Mouse (Mus musculus) embryo, embryonic 10 days (tissue): ENCODE measurements around the gene Atoh8.

Experiments used
- DNase-seq: peaks from one replicate; pipeline ENCODE4 v3.0.0-alpha.2; 2015; ENCODE audit warnings: low spot score

The Atoh8 gene

DNA sequence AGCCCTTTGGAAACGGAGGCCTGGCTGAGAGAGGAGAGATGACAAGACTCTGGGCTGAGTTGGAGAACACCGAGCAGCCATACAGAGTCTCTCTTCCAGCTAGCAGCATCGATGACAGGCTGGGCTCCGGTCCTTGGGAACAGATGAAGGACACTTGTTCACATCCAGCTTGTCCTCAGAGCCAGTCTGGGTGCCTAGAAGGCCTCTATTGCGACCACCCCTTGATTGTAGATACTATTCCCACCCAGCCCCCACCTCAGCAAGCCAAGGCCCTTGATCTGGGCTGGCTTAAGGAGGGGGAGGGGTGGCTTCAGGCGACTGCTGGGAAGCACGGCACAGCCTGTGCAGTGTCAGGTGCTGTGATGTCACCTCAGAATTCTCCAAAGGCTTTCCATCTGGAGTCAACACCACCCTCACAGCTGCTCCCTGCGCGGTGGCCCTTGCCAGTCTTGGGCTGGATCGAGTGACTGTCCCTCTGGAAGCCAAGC, 19.3 kb upstream of the Atoh8 start:
- no peak for DNase-seq

DNA sequence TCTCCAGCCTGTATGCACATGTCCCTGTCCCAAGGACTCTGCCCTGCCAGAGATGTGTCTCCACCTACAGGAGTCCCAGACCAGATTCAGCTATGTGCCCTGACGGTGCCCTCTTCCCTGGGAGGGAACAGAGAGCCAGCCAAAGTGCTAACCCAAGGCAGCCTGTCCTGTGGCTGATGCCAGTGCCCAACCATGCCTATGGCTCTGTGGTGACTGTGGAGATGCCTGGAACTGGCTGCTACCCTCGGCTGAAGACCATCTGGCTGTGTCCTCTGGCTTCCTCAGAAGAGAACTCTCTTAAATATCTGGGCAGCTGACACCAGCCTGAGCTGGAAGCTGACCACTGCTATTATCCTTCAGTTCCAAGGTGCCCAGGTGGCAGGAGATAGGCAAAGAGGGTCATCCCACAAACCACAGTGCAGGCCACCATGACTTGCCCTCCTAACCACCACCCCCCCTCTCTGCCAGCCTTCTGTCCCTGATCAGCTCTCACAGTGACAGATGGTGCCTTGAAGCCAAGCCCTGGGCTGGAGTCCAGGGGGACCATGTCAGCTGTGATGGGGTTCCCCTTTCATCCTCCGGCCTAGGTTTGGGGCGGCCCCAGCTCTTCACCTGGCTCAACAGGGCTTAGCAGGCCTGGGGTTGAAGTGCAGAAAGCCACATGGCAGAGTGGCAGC, 18.7 kb upstream of the Atoh8 start:
- DNase-seq = no peak

DNA sequence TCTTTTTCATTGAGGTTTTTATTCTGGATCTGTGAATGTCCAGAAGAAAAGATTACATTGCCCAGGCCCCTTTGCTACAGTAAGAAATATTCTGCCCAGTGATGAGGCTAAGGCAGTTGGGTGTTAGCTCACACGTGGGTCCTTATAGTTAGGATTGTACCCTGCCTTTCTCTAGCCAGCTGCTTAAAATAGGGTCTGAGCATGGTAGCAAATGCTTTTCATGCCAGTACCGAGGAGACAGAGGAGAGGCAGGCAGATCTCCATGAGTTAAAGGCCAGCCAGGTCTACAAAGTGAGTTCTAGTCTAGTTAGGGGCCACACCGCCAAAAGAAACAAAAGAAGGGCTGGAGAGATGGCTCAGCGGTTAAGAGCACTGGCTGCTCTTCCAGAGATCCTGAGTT, 17.8 kb upstream of the Atoh8 start:
- DNase-seq = no peak

DNA sequence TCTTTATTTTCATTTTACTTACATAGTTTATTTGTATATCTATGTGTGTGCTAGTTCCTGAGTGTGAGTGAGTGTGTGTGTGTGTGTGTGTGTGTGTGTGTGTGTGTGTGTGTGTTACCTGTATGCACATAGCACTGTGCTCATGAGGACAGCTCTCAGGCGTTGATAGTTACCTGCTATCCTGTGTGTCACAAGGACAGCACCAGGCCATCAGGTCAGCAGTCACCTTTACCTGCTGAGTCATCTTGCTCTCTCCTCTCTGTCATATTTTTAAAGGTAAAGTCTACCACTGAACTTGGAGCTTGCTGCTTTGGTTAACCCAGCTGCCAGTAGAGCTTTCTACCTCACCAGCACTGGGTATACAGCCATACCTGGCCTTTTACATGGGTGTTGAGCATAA, 17.1 kb upstream of the Atoh8 start:
- no peak for DNase-seq

DNA sequence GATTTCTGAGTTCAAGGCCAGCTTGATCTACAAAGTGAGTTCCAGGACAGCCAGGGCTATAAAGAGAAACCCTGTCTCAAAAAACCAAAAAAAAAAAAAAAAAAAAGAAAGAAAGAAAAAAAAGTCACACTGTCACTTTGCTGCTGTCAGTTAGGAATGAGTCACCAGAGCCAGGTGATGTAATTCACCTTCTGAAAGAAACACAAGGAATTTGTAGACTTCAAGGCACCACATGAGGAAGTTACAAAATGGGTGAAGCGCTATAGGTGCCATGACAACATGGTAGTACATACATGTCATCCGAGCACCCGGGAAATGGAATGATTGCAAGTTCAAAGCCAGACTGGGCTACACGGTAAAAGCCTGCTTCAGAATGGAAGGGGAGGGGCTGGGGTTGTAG, 14.6 kb upstream of the Atoh8 start:
- DNase-seq = no peak

DNA sequence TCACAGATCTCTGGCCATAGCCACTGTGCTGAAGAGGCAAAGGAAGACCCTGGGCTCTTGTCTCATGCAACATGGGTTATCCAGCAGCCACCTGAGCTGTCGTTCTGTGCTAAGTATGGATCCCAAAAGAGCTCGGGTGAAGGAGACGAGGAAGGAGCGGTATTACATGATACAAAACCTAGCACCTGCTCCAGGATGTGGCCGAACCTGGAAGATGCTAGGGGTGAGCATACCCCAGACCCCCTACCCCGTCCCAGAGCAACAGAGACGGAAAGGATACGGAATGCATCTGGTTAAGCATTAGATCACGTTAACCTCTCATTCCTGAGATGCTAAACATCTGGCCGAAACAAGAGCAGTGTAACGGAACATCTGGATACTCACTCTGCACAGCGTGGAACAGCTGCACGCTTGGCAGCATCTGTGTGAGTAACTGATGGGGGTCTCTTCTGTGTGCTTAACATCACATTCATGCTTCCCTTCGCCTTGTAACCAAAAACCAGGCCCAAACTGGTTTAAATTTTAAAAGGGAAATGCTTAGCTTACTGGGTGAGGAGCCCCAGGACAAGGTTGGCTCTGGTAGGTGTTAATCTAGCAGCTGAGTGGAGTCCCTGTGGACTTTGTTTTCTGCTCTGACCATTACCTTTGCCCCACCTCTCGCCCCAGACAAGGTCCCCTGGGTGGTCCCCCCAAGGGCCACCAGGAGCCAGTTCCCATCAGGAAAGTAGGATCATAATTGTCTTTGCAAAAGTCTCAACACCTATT, 13.0 kb upstream of the Atoh8 start:
- DNase-seq = peak; percentile 28

DNA sequence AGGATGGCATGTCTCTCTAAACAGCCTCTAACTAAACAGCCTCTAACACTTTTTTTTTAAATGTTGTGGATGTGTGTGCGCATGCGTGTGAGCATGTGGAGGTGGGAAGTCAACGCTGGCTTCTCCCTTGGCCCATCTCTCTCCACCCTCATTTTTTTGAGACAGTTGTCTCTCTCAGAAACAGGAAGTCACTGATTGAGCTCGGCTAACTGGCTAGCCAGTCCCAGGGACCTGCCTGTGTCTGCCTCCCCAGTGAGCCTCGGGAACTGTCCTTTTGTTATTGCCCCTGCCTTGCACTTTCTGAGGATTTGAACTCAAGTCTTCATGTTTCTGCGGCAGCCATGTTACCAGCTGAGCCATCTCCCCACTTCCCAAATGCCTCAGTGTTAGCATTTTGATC, 10.9 kb upstream of the Atoh8 start:
- DNase-seq = no peak

DNA sequence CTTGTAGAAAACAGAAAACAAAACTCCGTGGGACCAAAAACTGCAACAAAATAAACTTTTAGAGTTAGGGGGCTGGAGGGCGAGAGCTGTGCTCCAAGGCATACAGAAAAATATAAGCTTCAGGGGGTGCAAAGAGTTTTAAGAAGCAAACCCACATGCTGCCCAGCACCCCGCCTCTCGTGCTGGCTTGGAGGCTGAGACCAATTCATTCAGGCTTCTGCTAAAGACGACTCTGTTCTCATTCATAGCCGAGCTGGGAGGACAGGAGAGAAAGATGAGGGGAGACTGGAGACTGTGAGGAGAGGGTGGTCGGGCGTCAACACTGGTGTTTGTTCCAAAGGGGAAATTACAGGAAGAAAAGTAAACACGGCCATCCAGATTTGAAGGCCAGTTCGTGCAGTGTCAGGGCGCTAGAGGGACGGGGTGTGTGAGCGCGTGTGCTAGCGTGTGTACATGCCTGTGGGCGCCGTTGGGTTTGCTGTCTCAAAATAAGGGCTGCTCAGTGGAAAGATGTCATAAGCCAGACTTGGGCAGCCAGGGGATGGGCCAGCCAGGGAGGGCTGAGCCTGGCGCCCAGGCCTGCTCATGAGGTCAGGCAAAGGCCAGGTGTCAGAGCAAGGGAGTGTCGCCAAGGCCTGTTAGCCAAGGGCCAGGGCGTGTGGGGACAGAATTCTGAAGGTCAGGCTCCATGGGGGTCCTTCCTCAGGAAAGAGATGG, 9.3 kb upstream of the Atoh8 start:
- peak; percentile 48 for DNase-seq

DNA sequence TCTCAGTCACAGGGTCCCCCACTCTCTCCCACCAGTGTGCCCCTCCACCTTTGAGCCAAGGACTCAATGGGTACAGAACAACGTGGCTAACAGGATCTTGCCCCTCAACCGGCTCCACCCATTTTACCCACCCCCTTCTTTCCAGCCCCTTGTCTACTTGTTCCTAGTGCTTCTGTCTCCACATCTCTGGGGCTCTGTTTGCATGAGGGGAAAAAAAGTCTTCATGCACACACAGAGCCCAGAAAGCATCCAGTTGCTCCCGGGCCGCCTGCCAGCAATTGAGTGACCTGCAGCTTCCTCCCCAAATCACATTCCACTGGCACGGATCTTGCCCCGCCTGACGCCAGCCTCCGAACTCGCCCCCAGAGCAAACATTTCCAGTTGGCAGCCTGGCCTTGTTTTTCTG, 8.8 kb upstream of the Atoh8 start:
- no peak for DNase-seq

DNA sequence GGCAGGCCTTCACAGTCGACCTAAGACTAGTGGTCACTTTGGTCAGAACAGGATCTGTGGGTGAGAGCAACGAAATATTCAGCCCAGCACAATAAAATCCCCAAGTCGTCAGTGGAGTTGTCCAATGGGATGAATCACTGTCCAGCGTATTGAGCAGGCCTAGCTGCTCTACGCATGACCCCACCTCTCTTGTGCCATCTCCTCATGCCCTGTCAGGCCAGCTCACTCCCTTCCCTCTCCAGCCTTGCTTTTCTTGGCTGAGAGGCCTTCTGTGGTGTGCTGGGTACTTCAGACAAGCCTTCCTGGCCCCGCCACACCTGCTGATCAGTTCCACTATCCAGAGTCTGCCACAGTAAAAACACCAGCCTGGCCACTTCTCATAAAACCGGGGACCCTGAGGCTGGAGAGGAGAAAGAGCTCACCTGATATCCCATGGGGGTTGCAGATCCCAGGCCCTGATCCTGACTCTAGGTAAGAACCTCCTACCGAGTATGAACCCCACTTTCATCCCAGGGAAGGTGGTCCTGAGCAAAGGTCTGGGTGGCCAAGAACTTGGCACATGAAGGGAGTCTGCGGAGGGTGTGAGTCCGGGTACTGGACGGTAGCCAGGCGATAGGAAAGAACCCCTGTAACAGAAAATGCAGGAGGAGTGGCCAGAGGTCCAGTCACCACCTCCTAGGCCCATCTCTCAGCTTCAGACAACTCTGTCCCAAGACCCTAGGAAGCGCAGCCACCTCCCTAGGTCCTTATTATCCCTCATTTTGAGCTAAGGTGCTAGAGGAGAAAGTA, 7.3 kb upstream of the Atoh8 start:
- DNase-seq = no peak

DNA sequence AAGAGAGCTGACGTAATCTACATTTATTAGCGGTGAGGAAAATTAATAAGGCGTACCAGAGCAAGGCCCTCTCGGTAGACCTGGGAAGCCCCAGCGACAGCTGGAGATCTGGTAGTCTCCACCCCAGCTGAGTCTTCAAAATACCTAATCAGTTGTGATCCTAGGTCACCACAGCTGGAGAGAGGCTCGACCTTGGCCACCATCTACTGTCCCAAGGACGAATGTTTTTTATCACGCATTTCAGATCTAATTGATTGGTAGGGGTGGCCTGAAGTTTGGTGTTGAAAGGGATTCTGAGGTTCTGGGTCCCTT, 6.4 kb upstream of the Atoh8 start:
- DNase-seq = no peak

DNA sequence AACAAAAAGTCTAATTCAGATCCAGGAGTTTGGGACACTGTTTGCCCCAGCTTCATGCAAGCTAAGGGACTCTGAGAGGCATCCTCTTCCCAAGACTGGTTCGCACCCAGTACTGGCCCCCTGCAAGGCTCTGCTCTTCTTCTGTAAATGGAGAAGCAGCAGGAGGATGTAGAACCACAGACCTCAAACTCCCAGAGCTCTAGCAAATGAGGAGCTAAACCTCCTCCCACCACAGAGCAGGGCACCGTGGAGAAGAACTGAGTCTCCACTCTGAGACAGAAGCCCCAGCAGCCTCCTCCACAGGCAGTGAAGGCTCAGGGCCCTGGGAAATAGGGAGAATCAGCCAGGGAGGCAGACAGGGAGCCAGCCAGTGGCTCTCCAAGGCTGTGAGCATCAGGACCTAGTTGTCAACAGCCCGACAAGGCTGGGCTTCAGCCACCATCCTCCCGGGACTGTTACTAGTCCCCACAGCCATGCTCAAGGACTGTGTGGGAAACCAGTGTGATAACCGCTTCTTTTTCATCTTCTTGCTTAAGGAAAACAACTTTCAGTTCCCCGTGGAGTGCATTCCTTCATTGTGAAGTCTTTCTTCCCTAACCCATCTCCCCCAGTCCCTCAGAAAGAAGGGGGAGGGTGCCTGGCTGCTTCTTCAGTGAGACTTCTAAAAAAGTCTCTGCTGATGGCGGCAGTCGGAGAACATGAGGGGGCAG, 5.9 kb upstream of the Atoh8 start:
- no peak for DNase-seq

DNA sequence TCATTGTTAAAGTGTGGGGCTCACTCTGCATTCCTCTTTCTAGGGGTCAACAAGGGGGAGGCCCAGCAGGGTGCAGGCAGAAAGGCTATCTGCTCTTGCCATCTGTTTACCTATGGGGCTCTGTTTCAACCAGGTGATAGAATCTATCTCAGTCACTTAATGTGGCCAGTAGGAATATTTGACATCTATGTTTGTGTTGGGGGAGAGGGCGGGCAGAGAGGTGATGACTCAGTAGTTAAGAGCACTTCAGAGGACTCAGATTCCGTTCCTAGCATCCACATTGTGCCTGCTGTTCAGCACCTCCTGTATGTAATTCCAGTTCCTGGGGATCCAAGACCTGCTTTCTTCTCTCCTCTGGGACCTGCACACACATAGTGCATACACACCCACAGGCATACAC, 4.7 kb upstream of the Atoh8 start:
- no peak for DNase-seq

DNA sequence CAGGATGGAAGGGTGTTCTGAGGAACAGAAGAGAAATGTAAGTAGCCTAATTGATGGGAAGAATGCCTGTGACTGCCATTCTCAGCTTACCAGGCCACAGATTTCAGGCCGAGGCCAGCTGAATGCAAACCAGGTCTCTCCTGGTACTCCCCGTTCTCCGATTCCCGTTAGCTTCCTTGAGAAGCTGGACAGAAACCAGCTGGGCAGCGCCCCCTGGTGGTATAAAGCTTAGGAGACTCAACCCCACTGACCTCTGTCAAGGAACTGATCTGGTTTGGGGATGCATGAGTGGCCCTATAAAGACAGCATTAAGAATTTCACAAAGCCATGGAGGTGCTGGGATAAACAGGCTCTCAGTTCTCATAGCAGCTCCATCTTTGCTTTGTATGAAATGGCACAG, 1.7 kb upstream of the Atoh8 start:
- peak; percentile 93 for DNase-seq

DNA sequence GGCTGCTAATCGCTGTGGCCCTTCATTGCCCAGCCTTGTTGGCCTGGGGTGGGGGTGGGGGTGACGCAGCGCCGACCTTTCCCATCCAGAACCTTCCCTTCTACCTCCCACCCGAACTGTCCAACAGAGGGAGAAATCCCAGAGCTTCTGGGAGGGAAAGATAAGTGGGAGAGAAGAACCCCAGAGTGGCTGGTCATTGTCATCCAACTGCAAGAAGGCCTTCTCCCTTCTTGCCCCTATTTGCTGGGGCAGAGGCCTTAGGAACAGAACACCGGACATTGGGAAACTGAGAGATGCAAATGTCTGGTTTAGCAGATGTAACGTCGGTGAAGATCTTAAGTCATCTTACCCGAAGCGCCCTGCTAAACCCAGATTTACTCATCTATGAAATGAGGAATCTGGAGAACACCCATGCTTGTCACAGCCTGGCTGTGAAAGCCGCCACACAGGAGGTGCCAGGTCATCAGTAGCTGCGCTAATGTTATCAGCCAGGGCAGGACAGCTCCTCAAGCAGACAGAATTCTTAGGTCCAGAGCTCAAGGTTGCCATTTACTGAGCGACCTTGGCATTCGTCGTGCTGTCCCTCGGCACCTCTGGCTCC, 530 bp upstream of the Atoh8 start:
- peak; percentile 18 for DNase-seq

DNA sequence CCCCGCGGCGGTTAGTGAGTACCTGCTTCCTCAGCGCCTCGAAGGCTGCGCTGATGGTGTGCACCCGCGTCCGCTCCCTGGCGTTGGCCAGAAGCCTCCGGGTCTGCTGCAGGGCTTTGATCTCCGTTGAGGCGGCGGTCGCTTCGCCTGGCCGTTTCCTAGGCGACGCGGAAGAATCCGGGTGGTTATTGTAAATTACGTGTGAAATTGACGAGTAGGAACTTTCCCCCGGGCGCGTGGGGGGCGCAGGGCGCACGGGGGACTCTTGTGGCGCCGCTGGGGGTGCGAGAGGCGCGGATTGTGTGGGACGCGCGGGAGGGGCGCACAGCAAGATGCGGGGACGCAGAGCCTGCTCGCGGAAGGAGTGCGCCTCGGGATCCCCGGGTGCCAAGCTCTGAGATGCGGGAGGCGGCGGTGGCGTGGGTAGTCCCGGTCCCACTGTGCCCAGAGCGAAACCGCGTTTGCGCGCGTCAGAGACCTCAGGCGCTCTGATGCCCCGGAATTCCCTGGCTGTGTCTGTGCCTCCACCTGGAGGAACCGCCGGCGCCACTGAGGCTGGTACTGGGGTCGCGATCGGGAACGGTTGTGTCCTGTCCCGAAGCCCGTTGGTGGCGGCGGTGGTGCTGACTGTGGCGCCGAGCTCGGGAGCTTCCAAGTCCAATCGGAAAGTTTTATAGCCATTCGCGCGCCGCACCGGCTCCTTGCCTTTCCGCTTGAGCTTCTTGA, 842 bp downstream of the Atoh8 start:
- peak; percentile 84 for DNase-seq

DNA sequence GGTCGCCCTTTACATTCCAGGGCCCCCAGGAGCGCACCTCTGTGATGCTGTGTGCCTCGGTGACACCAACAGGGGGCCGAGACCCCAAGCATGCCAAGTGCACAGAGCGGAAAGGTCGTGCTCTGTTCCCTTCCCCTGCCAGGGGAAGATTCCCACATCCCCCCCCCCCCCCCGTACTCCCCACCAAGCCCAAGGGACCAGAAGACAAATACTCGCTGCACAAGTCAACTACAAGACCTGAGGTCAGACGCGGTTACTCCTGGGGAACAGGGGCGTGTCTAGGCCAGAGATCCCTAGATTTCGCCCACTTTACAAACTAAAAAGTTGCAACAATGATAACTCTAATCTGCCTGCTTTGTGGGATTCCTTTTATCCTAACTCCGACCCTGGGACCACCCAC, 1.4 kb downstream of the Atoh8 start:
- DNase-seq = peak; percentile 62

DNA sequence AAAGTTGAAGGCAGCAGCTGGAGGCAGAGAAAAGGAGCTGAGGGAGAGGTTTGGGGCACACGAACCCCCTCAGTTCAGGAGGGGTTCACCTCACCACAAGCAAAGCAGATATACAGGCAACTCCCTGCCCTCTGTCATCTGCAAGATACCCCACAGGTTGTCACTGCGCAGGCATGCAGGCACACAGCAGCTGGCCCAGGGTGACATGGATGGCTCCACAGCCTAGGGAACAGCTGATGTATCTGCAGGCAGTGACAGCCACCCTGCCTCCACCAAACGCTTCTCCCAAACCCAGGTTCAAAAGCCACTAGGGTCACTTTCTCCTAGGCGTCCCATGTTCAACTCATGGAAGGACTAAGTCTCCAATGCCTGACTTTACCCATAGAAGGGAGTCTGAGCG, 2.5 kb downstream of the Atoh8 start:
- no peak for DNase-seq

DNA sequence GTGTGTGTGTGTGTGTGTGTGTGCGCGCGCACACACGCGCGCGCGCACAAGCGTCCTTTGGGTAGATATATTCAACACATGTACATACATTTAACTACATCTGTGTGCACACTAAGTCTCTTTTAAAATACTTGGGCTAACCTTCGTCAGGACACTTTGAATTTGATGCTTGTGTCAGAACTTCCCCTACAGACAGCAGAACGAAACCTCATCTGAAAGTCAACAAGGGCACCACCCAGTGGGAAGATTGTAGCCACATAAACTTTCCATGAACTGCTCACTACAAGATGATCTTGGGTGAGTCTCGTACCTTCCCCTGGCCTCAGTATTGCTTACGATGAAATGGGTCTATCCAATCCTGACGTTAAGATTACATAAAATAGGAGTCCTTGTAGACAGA, 3.0 kb downstream of the Atoh8 start:
- no peak for DNase-seq

DNA sequence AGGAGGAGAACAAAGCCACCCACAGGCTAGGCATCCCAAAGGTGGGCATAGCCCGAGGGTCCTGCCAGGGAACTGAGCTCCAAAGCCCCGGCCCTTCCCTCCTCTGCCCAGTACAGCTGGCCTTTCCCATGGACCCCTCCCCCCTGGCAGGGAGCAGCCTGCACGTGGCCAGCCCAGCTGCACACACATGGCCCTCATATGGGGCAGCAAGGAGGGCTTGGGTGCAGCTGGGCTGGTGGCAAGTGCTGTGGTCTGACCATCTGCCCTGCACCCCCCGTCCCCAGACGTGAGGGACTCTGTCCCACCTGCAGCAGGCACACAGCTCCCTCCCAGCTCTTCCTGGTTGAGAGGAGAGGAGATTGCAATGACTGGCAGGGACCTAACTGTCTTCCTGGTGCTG, 4.5 kb downstream of the Atoh8 start:
- DNase-seq = peak; percentile 43
